Mouse (Mus musculus) ES-E14 (cell line): ENCODE results near the gene Atp2b4.

Experiments used
- HCFC1 ChIP-seq: IDR thresholded peaks from 2 replicates; pipeline ENCODE4 v1.6.1; 2012; ENCODE audit warnings: low read length, inconsistent platforms, borderline replicate concordance; ENCODE audit not compliant: insufficient read depth
- MAFK ChIP-seq: IDR thresholded peaks from 2 replicates; pipeline ENCODE4 v1.6.1; 2014; ENCODE audit warnings: mild to moderate bottlenecking, low read depth, low read length, inconsistent platforms; ENCODE audit not compliant: insufficient read depth
- ZNF384 ChIP-seq: IDR thresholded peaks from 2 replicates; pipeline ENCODE4 v1.6.1; 2012; ENCODE audit warnings: low read depth, low read length, inconsistent platforms

GRCm38 (mm10) chr1:133777651-133778231, 23.1 kb downstream of the Atp2b4 start:
- TF ChIP-seq HCFC1, result no peak
- no peak for TF ChIP-seq ZNF384
- no peak for TF ChIP-seq MAFK
